Mouse (Mus musculus) spleen, embryonic (tissue): ENCODE measurements around the gene Gm7970.
"Not testable (repeated sequence)": the region's sequence is repeated elsewhere in the genome, so short reads cannot be mapped to it uniquely, and the experiment has no call there.

Experiments used
- CTCF ChIA-PET: fragments of 350-600 bp; sonication (Branson Sonifier 250); formaldehyde crosslinking; loops from one replicate; lab custom pipeline; 2022; lab: Charles Lee

Gm7970 gene

DNA sequence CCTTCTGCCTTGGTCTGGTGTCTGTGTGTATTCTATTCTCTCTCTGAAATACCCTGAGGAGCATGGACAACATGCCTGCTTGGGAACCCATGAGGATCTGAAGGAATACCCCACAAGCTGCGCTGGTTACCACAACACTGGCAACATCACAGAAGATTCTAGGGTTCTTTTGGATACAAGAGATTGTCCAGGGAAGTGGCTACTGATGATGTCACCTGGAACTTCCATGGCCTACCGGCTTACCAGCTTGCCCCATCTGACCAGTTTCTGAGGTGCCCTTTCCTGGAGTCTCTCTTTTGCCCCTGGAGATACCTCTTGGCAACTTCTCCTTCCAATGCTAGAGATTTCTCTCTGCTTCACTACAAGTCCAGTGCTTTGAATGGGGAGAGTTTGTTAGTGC lies at the start of gene Gm7970:
Gm7970 (minus strand) TSS at position 101 of the 400 bp plus-strand sequence.
- CTCF ChIA-PET = not testable (repeated sequence)

DNA sequence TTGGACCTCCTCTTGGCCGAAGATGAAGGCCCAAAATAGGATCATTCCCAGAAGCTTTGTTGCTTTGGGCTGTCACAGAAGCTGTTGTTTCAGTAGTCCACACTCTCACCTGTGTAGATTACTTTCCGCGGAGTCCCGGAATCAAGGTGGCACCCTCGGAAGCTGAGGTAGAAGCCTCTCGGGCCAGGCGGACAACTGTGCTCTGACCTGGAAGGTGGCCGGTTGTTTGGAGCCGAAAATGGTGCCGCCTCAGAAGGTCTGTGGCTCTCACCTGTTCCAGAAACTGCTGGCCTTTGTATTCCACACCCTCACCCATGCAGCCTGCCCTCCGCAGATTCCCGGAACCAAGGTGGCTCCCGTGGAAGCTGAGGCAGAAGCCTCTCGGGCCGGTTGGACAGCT lies 45.6 kb upstream of the Gm7970 start:
- CTCF ChIA-PET = not testable (repeated sequence)

DNA sequence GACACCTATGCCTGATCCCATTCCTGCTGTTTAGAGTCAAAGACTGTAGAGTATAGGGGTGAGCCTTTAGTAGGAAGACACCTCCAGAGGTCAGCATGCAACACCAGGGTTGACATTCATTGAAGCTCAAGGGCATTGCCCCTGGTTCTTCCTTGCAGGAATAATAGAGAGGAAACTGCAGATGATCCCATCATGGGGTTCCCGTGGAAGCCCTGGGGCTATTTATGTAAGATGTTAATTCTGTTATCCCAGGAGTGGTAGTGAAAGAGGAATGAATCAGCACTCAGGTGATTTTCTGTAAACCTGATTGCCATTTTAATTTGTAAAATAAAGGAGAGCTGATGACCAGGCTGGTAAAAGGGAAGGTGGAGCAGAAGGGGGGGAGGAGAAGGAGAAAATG lies 31.0 kb upstream of the Gm7970 start:
- CTCF ChIA-PET = not testable (repeated sequence)

DNA sequence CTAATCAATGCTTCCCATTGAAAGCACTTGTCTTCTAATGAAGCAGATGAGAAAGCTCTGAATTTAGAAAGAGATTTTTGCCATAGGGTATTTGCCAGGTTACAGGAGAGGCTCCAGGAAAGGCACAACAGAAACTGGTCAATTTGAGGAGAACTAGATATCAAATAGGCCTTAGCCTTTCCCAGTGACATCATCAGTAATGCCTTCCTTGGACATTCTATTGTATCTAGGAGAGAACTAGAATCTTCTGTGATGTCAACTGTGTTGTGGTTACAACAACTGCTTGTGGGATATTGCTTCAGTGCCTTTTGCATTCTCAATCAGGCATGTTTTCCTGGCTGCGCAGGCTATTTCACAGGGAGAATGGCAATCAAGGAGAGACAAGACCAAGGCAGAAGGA lies 17.5 kb upstream of the Gm7970 start, which contains the start of gene 1700049E17Rik2:
1700049E17Rik2 (plus strand) TSS at position 301 of the 400 bp plus-strand sequence.
- CTCF ChIA-PET = not testable (repeated sequence)

DNA sequence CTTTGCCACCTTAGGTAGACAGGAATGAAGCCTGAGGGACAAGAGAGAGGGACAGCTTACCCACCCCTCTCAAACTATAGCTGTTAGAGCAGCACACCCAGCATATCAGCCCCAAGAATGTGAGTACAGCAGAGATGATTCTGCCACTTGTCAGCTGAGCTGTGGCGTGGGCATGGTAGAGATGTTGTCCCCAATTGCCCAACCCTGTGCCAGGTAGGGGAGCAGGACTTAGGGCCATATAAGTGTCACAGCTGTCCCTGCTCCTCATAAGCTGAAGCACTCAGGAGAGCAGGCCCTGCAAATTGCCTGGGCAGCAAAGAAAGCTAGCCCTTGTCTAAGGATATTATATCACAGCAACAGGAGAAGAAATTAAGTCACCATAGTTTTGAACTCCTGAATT lies 30.7 kb downstream of the Gm7970 start:
- CTCF ChIA-PET = not testable (repeated sequence)

DNA sequence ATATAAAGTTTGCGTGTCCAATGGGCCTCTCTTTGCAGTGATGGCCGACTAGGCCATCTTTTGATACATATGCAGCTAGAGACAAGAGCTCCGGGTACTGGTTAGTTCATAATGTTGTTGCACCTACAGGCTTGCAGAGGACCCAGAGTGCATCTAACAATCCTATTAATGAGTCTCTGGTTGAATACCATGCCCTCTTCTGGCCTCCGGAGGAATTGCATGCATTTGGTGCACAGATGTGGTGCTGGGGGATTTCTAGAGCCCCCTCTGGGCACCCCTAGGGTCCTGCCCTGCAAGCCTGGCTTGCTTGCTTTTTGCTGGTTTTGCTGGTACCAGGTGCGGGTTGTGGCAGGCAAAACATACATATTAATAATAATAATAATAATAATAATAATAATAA lies 34.7 kb downstream of the Gm7970 start:
- CTCF ChIA-PET = not testable (repeated sequence)
